Comparison of ENCODE assay signal across 8 mouse cellular contexts in the genomic region with DNA sequence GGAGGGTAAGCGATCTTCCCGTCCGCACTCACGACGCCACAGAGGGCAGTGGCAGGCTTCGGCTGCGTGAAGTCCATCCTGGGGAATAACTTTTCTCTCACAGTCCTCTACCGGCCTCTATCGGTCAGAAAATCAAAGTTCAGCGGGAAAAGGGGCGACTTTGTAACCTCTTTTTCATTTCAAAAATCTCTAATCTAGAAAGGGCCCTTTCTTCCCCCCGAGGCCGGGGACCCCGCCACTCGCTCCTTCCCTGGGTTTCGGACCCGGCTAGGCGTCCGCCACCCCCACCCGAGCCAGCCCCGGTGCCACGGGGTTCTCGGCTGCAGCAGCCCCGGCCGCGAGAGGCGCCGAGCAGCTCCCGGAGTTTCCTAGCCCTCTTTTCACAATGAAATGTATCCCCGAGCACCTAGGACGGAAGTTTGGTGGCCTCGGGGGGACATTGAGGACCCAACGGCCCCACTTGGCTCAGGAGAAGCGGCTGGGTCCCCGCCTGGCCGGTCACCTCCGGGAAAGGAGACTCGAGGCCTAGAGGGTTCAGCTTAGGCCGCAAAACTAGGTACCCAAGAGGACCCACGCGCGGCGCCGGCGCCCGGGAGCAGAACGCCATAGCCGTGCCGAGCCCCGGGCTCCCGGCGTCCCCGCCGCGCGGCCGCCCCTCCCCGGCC. TPM values are rescaled to one million over a fixed set of nuclear protein-coding genes. Genes with fewer than 3 reads are reported as not detected.
A peak's percentile ranks its signal among the peaks of the same experiment; 100 is the strongest.
DNase-seq lines count a peak whose midpoint lies in the region; ATAC-seq lines count a peak whose summit lies in the region.

No protein-coding gene starts in this region.

- peak; percentile 94 for DNase-seq in adipocyte (ENCODE audit: low spot score)
- peak; percentile 87 for DNase-seq in embryo, embryonic 10 days (ENCODE audit: low spot score)
- peak; percentile 61 for DNase-seq in gastrocnemius, postnatal 10 days
- peak; percentile 91 for DNase-seq in induced T-regulatory cell, adult 2 months (ENCODE audit: low read depth)
- peak; percentile 63 to 79 for DNase-seq in left cerebral cortex, postnatal 10 days (ENCODE audit: extremely low spot score in 1 of 2, low spot score in 2 of 2)
- peak; percentile 76 to 77 for DNase-seq in right cerebral cortex, postnatal 10 days (ENCODE audit: low spot score in 2 of 2)
- peak; percentile 74 for DNase-seq in urinary bladder, postnatal 14 days (ENCODE audit: low spot score)

- intact Hi-C loops in left cerebral cortex, postnatal 10 days (cut with DNase I): loop anchor here (2.0 to 10.0 kb wide), 3 partner anchors 65 to 292 kb away; partner anchors contain the start of gene N4bp2

- ATAC-seq in megakaryocyte progenitor cell, adult 5-6 weeks (replicated peaks; ENCODE audit: poor library complexity): peak; percentile 63

RNA-seq across cellular contexts. Expression of gene Pds5a, which starts 1.1 kb away (rescaled TPM):
- 10 to 100 TPM; 47.5 to 59.1 TPM for total RNA-seq in gastrocnemius, postnatal 10 days (2021)
- 10 to 100 TPM; 67.3 to 69.9 TPM for total RNA-seq in left cerebral cortex, postnatal 10 days (2021)
- 215 and 245 TPM in 2 replicates for total RNA-seq in megakaryocyte progenitor cell, adult 5-6 weeks (2015)
- 189 and 232 TPM in 2 replicates for total RNA-seq in megakaryocyte progenitor cell, adult 5-6 weeks (2017)

Comparison
In these comparisons a context has a peak if more than half of its experiments do, and no peak if none do; other contexts are left out.
1. Peak in every context shown above with its lines: DNase-seq and ATAC-seq.